Mouse (Mus musculus): ENCODE results near the gene Zfp866. TPM values are rescaled to one million over a fixed set of nuclear protein-coding genes. Genes with fewer than 3 reads are reported as not detected.

The Zfp866 gene
- polyA plus RNA-seq (2017; shearing (Covaris generic)), result 10 to 100 TPM; 24.3 to 28.0 TPM

DNA sequence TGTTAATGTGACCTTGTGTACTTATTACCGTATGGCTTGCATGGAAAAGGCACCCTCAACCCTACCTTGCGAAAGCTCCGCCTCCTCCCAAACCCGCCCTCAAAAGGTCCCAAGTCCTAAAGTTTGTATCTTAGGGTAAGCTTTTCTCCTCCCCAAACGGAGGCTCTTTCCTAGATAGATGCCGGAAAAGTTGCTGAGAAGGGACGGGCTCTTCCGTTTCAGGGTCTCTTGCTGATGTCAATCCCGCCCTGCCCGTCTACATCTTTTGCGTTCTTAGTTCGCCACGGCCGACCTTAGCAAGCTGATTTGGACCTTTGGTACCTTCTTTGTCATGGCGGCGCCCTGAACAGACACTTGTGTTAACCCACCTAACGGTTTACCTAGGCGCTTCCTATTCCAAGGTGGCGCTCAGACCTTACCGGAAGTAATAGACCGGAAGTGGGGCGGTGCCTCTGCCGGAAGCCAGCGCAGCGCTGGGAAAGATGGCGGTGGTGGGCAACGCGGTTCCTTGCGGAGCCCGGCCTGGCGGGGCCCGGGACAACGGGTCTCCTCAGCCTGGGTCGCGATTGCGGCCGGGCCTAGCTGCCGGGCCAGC, at the start of gene Zfp866, which contains the start of gene Atp13a1:
Zfp866 (minus strand) TSS at position 406 of the 595 bp plus-strand sequence.
Atp13a1 (plus strand) TSS at position 391 of the 595 bp plus-strand sequence.

DNA sequence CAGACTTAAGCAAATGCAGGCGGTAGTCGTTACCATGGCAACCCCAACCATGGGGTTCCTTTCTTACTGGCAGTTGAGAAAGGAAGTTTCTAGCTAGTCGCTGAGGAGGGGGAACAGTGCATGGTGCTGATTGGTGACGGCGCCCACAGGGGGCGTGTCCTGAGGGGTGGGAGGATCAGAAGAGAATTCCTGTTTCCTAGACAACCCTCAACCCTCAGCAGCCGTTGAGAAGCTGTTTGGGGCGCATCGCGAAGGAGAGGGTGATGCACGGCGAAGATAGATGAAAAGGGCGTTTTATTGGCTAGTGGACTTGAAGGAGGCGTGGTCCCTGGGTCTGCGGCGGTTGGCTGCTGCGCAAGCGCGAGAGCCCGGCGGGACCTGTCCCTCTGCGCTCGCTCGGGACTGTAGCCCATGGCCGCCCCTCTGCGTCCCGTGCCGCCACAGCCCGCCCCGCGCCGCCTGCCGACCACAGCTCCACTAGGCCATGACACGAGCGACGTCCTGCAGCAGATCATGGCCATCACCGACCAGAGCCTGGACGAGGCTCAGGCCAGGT, 41.4 kb upstream of the Zfp866 start, which contains the start of gene Pbx4:
Pbx4 (plus strand) TSS at position 194 of the 556 bp plus-strand sequence.

GRCm38 (mm10) chr8:69822386-69823191, 31.6 kb upstream of the Zfp866 start, which contains the start of gene Lpar2:
Gene Lpar2 (plus strand): TSS chr8:69822429.

GRCm38 (mm10) chr8:69808094-69808863, 17.3 kb upstream of the Zfp866 start, which contains the start of gene Gmip:
Gene Gmip (plus strand): TSS chr8:69808679.

GRCm38 (mm10) chr8:69774503-69775148, 16.4 kb downstream of the Zfp866 start, which contains the start of gene Gm20422:
Gene Gm20422 (minus strand): TSS chr8:69774886.

GRCm38 (mm10) chr8:69749544-69750454, 41.2 kb downstream of the Zfp866 start, which contains the start of gene Zfp963:
Gene Zfp963 (minus strand): TSS chr8:69749970.

Other genes starting within 250 kb of the Zfp866 start
- 10 to 100 TPM; 25.5 to 35.5 TPM for gene Zfp868, start 165.6 kb downstream of the Zfp866 start, polyA plus RNA-seq (2017; shearing (Covaris generic))
- gene Zfp964, start 136.7 kb downstream of the Zfp866 start, polyA plus RNA-seq (2017; shearing (Covaris generic)), result 1 to 10 TPM in 1 of 2 experiments, under 1 TPM in 1; 0.95 to 1.6 TPM
- 10 to 100 TPM; 59.9 to 63.2 TPM for gene Zfp869, start 80.5 kb downstream of the Zfp866 start, polyA plus RNA-seq (2017; shearing (Covaris generic))
- gene Zfp963, start 41.2 kb downstream of the Zfp866 start, polyA plus RNA-seq (2017; shearing (Covaris generic)), result 1 to 10 TPM; 7.5 to 7.9 TPM
- gene Gm20422, start 16.3 kb downstream of the Zfp866 start, polyA plus RNA-seq (2017; shearing (Covaris generic)), result not detected
- 100 to 1,000 TPM in 1 of 2 experiments, 10 to 100 TPM in 1; 85.5 to 118 TPM for gene Atp13a1, start within 50 bp of the Zfp866 start, polyA plus RNA-seq (2017; shearing (Covaris generic))
- gene Gmip, start 17.5 kb upstream of the Zfp866 start, polyA plus RNA-seq (2017; shearing (Covaris generic)), result 100 to 1,000 TPM; 119 to 150 TPM
- gene Lpar2, start 31.3 kb upstream of the Zfp866 start, polyA plus RNA-seq (2017; shearing (Covaris generic)), result under 1 TPM; 0.18 to 0.23 TPM
- 10 to 100 TPM; 18.4 to 27.8 TPM for gene Pbx4, start 41.3 kb upstream of the Zfp866 start, polyA plus RNA-seq (2017; shearing (Covaris generic))
- gene Cilp2, start 96.5 kb upstream of the Zfp866 start, polyA plus RNA-seq (2017; shearing (Covaris generic)), result under 1 TPM in 1 of 2 experiments, not detected in 1; 0.07 TPM
- gene Tssk6, start 111.0 kb upstream of the Zfp866 start, polyA plus RNA-seq (2017; shearing (Covaris generic)), result 1 to 10 TPM; 4.3 to 5.5 TPM
- 100 to 1,000 TPM; 156 to 161 TPM for gene Ndufa13, start 111.4 kb upstream of the Zfp866 start, polyA plus RNA-seq (2017; shearing (Covaris generic))
- gene Yjefn3, start 111.5 kb upstream of the Zfp866 start, polyA plus RNA-seq (2017; shearing (Covaris generic)), result 1 to 10 TPM in 1 of 2 experiments, not detected in 1; 2.0 TPM
- 100 to 1,000 TPM; 126 to 142 TPM for gene Gatad2a, start 205.2 kb upstream of the Zfp866 start, polyA plus RNA-seq (2017; shearing (Covaris generic))

Measured in inflammation-experienced regulatory T-cells (primary cell).